ENCODE assay signal across 13 mouse cellular contexts in the genomic region with DNA sequence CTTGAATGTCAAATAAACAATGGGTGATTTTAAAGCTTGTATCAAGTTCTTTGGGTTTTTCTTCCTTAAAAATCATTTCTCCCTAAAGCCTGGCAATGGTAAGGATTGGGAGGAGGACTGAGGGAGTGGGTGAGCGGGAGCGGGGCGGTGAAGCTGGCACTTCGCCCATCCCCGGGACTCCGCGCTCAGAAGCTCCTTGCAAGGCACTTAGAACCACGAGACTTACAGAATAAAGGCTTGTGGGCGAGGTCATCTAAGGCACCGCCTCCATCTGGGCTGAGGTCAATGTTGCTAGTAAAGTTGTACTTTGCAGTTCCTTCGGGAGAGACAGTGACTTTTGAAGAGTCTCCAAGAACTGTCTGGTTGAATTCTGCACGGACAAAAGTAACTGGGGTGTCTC. TPM values are rescaled to one million over a fixed set of nuclear protein-coding genes. Genes with fewer than 3 reads are reported as not detected.
DNase-seq lines count a peak whose midpoint lies in the region.
"Had no signal": no experiment of that assay in that cellular context is flagged by ENCODE, and none has a peak within 500 bp of the region (broad histone marks: within the 10 kb centered on the region; RNA-seq: fewer than 3 reads in every experiment).

No protein-coding gene starts in this region.

- peaks cover 8% of the 10 kb centered on the region for H3K4me1 ChIP-seq in limb, embryonic 10.5 days

- H3K27ac ChIP-seq in limb, embryonic 10.5 days, result no peak overlapping the region

- no peaks in the 10 kb centered on the region for H3K27me3 ChIP-seq in limb, embryonic 10.5 days (ENCODE audit: low read depth, poor library complexity, severe bottlenecking)

- no peak overlapping the region for H3K4me3 ChIP-seq in limb, embryonic 10.5 days

- H3K9me3 ChIP-seq in limb, embryonic 10.5 days (replicated peaks), result no peaks in the 10 kb centered on the region

- WGBS in limb, embryonic 10.5 days, result 71% methylated on average over 12 of the region's 12 CpGs

- intact Hi-C loops in left cerebral cortex, postnatal 4 days (cut with DNase I), result loop anchor here (10.0 kb wide), 1 partner anchor 52 kb away; the partner anchor contains the start of gene Mrps16
- intact Hi-C loops in heart, postnatal 25 days (cut with DNase I), result no loop called here

- no peaks in the 10 kb centered on the region for H3K36me3 ChIP-seq in limb, embryonic 10.5 days

- DNase-seq in adrenal gland, postnatal 36 days, result peak; percentile 18 to 24
- DNase-seq in adrenal gland, adult 2 months, result no peak
- peak; percentile 45 to 70 for DNase-seq in left cerebral cortex, adult 18-20 months (ENCODE audit: low spot score in 2 of 2)
- DNase-seq in left cerebral cortex, adult 8-10 months (ENCODE audit: low spot score in 2 of 2), result no peak
- peak; percentile 73 for DNase-seq in R1 (ENCODE audit: low read depth, low spot score)
- DNase-seq in left cerebral cortex, postnatal 4 days, result peak; percentile 8
- no peak for DNase-seq in limb, embryonic 10.5 days (ENCODE audit: low spot score)
- DNase-seq in heart, postnatal 25 days (ENCODE audit: low spot score), result no peak
- DNase-seq: B cell, adult 2 months; cerebellum, postnatal 36 days; liver; thymus, adult 2 months had no signal

RNA-seq across cellular contexts. Expression of gene Cfap70, which starts 4.8 kb away (rescaled TPM):
- total RNA-seq in adrenal gland, postnatal 36 days (2021), result 1 to 10 TPM; 1.1 to 2.6 TPM
- 1 to 10 TPM; 1.1 to 2.9 TPM for total RNA-seq in adrenal gland, adult 2 months (2021)
- polyA plus RNA-seq in adrenal gland, adult 2 months (2012; rRNA removed), result 0.06 and 0.12 TPM in 2 replicates
- total RNA-seq in left cerebral cortex, adult 18-20 months (2021), result 1 to 10 TPM; 1.7 to 2.4 TPM
- total RNA-seq in left cerebral cortex, adult 8-10 months (2022), result 1 to 10 TPM; 3.1 to 4.1 (median 3.5) TPM
- total RNA-seq in left cerebral cortex, postnatal 4 days (2021), result 1 to 10 TPM; 1.7 to 2.9 TPM
- 0.29 and 0.90 TPM in 2 replicates for polyA plus RNA-seq in limb, embryonic 10.5 days (2016; fragmentation: Nextera tagmentation; extraction: Ambion mirVana)
- total RNA-seq in heart, postnatal 25 days (2021), result not detected
- total RNA-seq: megakaryocyte, adult 5-6 weeks had no signal
- polyA plus RNA-seq: thymus, adult 2 months had no signal

RNA-seq across cellular contexts. Expression of gene Anxa7, which starts 32.7 kb away (rescaled TPM):
- 100 to 1,000 TPM; 108 to 119 TPM for total RNA-seq in adrenal gland, postnatal 36 days (2021)
- total RNA-seq in adrenal gland, adult 2 months (2021), result 100 to 1,000 TPM; 109 to 121 TPM
- 133 and 139 TPM in 2 replicates for polyA plus RNA-seq in adrenal gland, adult 2 months (2012; rRNA removed)
- 10 to 100 TPM; 70.5 to 78.1 TPM for total RNA-seq in left cerebral cortex, adult 18-20 months (2021)
- total RNA-seq in left cerebral cortex, adult 8-10 months (2022), result 10 to 100 TPM; 70.2 to 86.3 (median 74.8) TPM
- total RNA-seq in left cerebral cortex, postnatal 4 days (2021), result 10 to 100 TPM; 46.1 to 50.4 TPM
- polyA plus RNA-seq in limb, embryonic 10.5 days (2016; fragmentation: Nextera tagmentation; extraction: Ambion mirVana), result 21.2 and 23.3 TPM in 2 replicates
- total RNA-seq in heart, postnatal 25 days (2021), result 10 to 100 TPM; 49.8 to 54.1 TPM

RNA-seq across cellular contexts. Expression of gene Mss51, which starts 49.5 kb away (rescaled TPM):
- total RNA-seq in adrenal gland, postnatal 36 days (2021), result 1 to 10 TPM in 1 of 2 experiments, under 1 TPM in 1; 0.79 to 1.0 TPM
- under 1 TPM; 0.21 to 0.61 TPM for total RNA-seq in adrenal gland, adult 2 months (2021)
- 0.07 and 0.10 TPM in 2 replicates for polyA plus RNA-seq in adrenal gland, adult 2 months (2012; rRNA removed)
- total RNA-seq in left cerebral cortex, adult 18-20 months (2021), result under 1 TPM; 0.72 to 0.96 TPM
- total RNA-seq in left cerebral cortex, adult 8-10 months (2022), result 1 to 10 TPM in 2 of 4 experiments, under 1 TPM in 2; 0.59 to 1.8 (median 0.89) TPM
- 1 to 10 TPM; 1.4 to 1.8 TPM for total RNA-seq in left cerebral cortex, postnatal 4 days (2021)
- 0.83 and 1.3 TPM in 2 replicates for polyA plus RNA-seq in limb, embryonic 10.5 days (2016; fragmentation: Nextera tagmentation; extraction: Ambion mirVana)
- under 1 TPM; 0.36 to 0.49 TPM for total RNA-seq in heart, postnatal 25 days (2021)

RNA-seq across cellular contexts. Expression of gene Mrps16, which starts 53.8 kb away (rescaled TPM):
- 10 to 100 TPM; 70.9 to 73.6 TPM for total RNA-seq in adrenal gland, postnatal 36 days (2021)
- 10 to 100 TPM; 56.4 to 81.3 TPM for total RNA-seq in adrenal gland, adult 2 months (2021)
- polyA plus RNA-seq in adrenal gland, adult 2 months (2012; rRNA removed), result 58.8 and 64.4 TPM in 2 replicates
- 10 to 100 TPM; 34.1 to 35.1 TPM for total RNA-seq in left cerebral cortex, adult 18-20 months (2021)
- 10 to 100 TPM; 30.2 to 36.4 (median 33.9) TPM for total RNA-seq in left cerebral cortex, adult 8-10 months (2022)
- total RNA-seq in left cerebral cortex, postnatal 4 days (2021), result 10 to 100 TPM; 32.9 to 33.2 TPM
- 90.4 TPM in 2 replicates for polyA plus RNA-seq in limb, embryonic 10.5 days (2016; fragmentation: Nextera tagmentation; extraction: Ambion mirVana)
- 10 to 100 TPM; 72.6 to 81.0 TPM for total RNA-seq in heart, postnatal 25 days (2021)

RNA-seq across cellular contexts. Expression of gene Dnajc9, which starts 58.5 kb away (rescaled TPM):
- total RNA-seq in adrenal gland, postnatal 36 days (2021), result 10 to 100 TPM; 30.8 to 39.5 TPM
- 10 to 100 TPM; 28.8 to 33.6 TPM for total RNA-seq in adrenal gland, adult 2 months (2021)
- 36.4 and 40.3 TPM in 2 replicates for polyA plus RNA-seq in adrenal gland, adult 2 months (2012; rRNA removed)
- total RNA-seq in left cerebral cortex, adult 18-20 months (2021), result 10 to 100 TPM; 29.4 to 32.5 TPM
- 10 to 100 TPM; 24.9 to 33.6 (median 28.6) TPM for total RNA-seq in left cerebral cortex, adult 8-10 months (2022)
- 10 to 100 TPM; 34.5 to 39.6 TPM for total RNA-seq in left cerebral cortex, postnatal 4 days (2021)
- polyA plus RNA-seq in limb, embryonic 10.5 days (2016; fragmentation: Nextera tagmentation; extraction: Ambion mirVana), result 272 and 290 TPM in 2 replicates
- 10 to 100 TPM; 10.1 to 11.5 TPM for total RNA-seq in heart, postnatal 25 days (2021)

Comparison
In these comparisons a context has a peak if more than half of its experiments do, and no peak if none do; other contexts are left out.
1. DNase-seq: peak in adrenal gland, postnatal 36 days (2 of 2), left cerebral cortex, adult 18-20 months (2 of 2), R1 (single experiment) and left cerebral cortex, postnatal 4 days (single experiment); none in adrenal gland, adult 2 months (single experiment), left cerebral cortex, adult 8-10 months (0 of 2), limb, embryonic 10.5 days (single experiment) and heart, postnatal 25 days (single experiment).